Mouse (Mus musculus) bone marrow macrophage, adult 2 months (primary cell): ENCODE measurements around the gene Col24a1.

Experiments
- CTCF ChIP-seq: IDR thresholded peaks from 2 replicates; pipeline ENCODE4 v1.5.1; 2012; ENCODE audit warnings: low read depth, mild to moderate bottlenecking, low read length, moderate library complexity
- POLR2A ChIP-seq: IDR thresholded peaks from 2 replicates; pipeline ENCODE4 v1.6.1; 2012; ENCODE audit warnings: mild to moderate bottlenecking, low read depth, low read length, borderline replicate concordance

DNA sequence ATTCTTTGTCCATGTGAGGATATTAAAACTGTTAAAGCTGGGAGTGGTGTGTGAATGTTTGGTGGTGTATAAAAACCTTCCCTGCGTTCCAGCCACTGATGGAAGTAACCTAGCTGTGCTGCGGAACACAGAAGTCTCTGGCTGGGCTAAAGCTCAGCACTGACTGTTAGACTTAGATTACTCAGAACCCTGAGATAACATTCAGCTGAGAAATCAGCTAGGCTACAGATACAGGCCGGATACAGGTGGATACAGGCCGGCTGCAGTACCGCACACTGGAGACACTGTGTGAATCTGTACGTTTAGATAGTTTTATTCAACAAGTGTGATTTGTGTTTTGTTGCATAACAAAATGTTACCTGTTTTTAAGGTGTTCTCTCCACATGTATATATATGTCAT is 308.5 kb downstream of the Col24a1 start:
- TF ChIP-seq CTCF (no peak), POLR2A (no peak)
